Mouse (Mus musculus): ENCODE measurements around the gene Kcnk4. TPM values are rescaled to one million over a fixed set of nuclear protein-coding genes. Genes with fewer than 3 reads are reported as not detected.

Gene Kcnk4
- total RNA-seq, 2 experiments from 2014 or later, result 0.23 to 0.35 TPM

GRCm38 (mm10) chr19:6969291-6969664 is 35.0 kb upstream of the Kcnk4 start:
- no peak for DNase-seq (ENCODE audit: low spot score in 2 of 2)

DNA sequence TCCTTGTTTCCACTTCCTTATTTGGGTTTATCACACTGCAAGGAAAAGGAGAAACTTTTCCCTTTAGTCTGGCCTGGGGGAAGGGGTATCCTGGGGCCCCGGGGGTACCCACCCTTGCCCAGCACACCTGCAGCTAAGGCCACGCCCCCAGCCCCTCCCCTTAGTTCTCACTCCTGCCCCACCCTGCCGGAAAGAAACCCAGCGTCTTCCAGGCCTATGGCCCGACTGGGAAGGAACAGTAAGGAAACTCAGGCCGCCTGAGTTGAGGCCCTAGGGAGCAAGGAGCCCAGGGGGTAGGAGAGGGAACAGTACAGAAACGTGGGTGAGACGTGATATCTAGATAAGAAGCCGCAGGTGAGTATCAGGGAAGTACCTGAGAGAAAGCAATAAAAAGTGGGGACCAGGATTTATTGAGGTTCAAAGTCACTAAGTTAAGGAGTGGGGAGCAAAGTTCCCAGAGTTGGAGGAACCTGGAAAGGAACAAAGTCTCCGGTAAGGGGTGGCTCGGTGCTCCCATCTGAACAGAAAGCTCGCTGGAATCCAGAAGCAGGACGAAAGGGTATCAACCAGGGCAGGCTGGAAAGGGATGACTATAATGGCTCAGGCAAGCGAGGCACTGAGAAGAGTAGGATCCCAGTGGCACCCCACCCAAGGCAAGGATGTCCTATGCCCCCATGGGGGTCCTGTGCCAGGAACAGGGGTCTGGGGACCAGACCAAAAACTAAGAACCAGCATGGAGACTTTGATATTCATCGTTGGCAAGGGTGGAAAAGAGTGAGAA is 34.4 kb upstream of the Kcnk4 start:
- peak in 1 of 2 experiments; percentile 35 for DNase-seq (ENCODE audit: low spot score in 2 of 2)

DNA sequence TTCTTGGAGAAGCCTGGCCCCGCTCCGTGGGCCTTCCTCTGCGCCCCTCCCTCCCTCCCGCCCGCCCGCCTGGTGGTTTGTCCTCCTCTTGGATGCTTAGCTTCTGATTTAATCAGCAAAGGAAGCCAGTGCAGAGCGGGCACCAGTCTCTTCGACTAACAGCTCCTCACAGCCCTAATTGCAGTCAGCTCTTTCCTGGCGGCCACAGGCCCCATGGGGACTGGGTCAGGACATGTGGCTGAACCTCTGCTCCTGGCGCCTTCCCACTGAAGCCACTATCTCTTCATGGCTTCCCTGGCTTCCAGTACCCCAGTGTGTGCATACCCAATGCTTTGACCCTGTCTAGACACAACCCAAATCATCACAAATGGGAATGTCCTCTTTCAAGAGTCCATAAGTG is 22.1 kb upstream of the Kcnk4 start:
- DNase-seq (ENCODE audit: low spot score in 2 of 2), result no peak

DNA sequence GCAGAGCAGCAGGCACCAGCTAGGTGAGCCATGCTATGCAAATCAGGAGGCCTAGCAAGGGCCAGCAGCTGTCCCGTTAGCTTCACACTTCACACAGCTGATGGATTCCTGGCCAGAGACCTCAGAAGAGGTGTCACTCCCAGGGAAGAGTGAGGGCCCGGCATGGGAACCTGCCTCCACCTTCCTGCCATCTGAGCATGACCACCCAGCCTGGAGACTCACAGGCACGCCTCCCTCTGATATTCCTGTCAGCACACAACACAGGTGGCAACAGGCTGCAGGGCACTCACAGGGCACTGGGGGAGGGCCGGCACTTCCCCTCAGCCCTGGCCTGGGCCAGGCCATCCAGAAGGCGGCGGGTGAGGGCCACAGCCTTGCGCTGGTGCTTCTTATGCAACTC is 21.1 kb upstream of the Kcnk4 start:
- DNase-seq (ENCODE audit: low spot score in 2 of 2), result no peak

DNA sequence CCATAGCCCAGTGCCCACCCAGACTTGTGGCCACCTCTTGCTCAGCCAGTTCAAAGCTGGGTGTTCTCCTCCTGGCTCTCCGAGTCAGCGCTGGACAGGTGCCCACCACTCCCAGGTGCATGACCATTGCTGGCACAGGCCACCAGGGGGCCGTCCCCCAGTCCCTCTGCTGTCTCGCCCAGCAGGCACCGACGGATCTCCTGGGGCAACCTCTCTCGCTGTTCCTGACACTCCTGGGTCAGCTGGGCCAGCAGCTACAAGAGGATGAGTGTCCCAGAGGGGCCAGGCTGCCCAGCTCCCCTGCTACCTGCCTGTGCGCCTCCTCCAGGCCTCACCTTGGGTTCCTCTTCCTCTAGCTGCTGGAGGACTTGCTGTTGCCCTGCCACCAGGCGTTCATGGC is 19.7 kb upstream of the Kcnk4 start:
- DNase-seq (ENCODE audit: low spot score in 2 of 2), result peak in 1 of 2 experiments; percentile 57

DNA sequence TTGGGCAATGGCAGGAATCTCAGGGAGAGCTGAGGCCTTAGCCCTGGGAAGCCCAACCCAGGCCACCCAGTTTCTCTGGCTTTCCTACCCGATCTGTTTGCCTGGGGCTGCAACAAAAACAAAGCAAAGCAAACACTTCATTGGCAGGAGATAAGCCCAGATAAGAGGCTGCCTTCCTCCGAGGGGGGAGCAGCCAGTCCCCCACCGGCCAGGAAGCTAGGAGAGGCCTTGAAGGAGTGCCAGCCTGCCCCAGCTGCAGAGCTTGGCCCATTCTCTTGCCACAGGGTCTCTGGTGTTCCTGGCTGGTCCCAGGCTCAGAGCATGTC is 18.4 kb upstream of the Kcnk4 start:
- peak; percentile 56 to 58 for DNase-seq (ENCODE audit: low spot score in 2 of 2)

DNA sequence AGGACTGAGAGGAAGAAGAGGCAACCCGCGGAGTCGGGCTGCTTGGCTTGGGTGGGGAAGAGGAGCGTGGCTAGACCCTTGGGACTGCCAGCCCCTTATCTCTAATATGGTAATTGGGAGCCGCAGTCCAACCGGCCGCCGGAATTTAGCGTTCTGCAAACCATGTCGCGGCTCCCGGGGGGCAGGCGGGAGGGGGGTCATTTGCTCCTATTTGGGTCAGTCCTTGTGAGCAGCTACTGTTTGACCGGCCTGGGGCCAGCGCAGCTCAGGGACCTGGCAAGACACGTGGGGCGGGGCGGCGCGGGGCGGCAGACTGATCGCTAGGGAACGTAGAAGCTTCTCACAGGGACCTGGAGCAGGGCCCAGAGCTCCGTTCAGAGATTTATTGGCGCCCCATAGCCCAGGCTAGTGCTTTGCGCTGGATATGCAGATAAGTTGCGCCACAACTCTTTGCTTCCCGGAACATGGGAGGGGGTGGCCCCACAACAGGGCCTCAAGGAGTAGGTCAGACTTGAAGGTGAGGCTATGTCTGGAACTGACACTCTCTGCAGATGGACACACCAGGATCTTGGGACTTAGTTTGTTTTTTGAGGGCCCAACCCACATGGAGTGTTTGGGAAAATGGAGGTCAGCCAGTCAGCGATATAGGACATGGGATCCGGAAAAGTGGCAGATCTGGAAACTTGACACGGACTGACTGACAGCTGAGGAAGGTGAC is 17.8 kb upstream of the Kcnk4 start:
- DNase-seq (ENCODE audit: low spot score in 2 of 2), result peak; percentile 78 to 83

DNA sequence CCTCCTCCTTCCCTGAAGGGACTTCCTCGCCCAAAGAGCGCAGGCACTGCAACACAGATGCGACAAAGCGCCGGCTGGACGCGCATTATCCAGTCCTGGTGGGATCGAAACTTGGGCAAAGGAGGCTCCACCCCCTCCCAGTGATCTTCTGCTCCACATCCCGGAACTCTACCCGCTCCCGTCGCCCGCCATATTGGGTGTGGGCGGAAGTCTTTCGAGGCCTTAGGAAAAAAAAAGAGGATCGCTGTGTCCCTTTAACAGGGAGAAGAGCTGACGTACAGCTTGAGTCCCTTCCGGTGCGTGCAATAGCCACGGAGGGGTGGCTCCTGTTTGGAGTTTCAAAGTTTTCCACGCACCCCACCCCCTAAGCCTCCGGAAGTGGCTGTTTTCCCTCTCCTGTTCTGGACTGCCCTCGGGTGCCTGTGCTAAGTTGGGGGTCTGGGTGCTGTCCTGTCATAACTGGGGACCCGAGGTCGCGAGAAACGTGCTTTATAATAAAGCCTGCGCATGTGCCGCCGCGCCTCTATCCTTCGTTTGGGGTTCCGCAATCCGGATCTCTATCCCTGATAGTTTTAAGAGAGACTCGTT is 17.2 kb upstream of the Kcnk4 start:
- DNase-seq (ENCODE audit: low spot score in 2 of 2), result peak; percentile 87 to 90

- DNase-seq (ENCODE audit: low spot score in 2 of 2), result peak; percentile 44 to 62
These were observed 16.4 kb upstream of the Kcnk4 start for GRCm38 (mm10) chr19:6950613-6951153.

GRCm38 (mm10) chr19:6949951-6950350 is 15.6 kb upstream of the Kcnk4 start:
- DNase-seq (ENCODE audit: low spot score in 2 of 2), result peak in 1 of 2 experiments; percentile 19

DNA sequence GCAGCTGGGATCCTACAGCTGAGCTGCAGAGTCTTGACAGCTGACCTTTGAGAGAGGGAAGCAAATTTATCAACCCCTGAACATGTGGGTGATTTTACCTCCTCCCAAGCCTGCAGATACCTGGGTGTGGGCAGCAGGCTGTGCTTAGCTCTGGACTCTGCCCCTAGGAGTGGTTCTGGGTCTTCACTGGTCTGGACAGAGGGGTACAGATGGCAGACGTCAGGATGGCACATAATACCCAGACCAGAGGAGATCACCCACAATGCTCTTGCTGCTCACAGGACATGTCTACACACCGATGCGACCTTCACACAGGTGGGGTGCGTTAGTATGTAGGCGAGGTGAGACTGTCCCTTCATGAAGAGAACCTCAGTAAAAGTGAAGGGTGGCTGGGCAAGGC is 15.2 kb upstream of the Kcnk4 start:
- DNase-seq (ENCODE audit: low spot score in 2 of 2), result no peak

DNA sequence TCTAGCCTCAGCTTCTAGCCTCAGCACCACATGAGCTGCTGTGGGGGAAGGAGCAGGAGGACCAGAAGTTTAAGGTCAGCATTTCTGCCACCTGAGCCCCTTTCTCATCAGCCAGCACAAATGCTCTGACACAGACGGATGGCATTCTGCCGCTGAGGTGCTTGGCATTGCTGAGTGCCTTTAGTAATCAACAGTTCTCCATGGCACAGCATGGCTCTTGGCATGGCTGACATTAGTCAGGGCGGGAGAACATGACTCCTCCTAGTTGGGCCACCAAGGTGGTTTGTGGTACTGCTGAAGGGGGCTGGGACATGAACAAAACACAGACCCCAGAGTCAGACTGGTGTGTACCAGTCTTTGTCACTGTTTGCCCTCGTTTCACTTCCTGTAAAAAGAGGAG is 13.9 kb upstream of the Kcnk4 start:
- no peak for DNase-seq (ENCODE audit: low spot score in 2 of 2)

DNA sequence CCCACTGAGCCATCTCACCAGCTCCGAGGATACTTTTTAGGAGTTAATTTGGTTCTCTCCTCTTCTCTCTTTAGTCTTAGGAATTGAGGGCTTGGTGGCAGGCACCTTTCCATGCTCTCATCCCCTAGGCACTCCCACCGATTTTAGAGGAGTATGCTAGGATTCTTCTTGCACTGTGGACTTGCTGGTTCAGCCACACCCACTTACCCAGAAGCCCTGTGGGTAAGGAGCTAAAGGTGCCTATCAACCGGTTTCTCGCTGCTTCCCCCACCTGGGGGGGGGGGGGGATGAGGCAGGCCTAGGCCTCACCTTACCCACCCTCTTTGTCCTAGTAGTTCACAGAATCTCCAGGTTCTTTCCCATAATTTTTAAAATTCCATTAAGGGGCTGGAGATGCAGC is 13.4 kb upstream of the Kcnk4 start:
- DNase-seq (ENCODE audit: low spot score in 2 of 2), result no peak

DNA sequence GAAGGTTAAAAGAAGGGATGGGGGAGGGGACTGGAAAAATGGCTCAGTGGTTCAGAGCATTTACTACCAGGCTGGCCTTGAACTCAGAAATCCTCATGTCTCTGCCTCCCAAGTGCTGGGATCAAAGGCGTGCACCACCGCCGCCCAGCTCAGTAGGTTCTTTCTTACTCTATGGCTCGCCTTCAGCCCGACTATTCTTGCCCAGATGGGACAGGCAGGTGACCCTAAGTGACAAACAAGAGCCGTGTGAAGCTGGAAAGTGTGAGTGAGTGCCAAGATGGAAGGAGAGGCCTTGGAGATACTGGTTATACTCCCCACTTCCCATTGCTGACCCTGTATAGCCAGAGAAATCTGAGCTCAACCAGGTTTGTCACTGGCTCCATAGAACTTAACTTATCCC is 9.4 kb upstream of the Kcnk4 start:
- DNase-seq (ENCODE audit: low spot score in 2 of 2), result no peak

DNA sequence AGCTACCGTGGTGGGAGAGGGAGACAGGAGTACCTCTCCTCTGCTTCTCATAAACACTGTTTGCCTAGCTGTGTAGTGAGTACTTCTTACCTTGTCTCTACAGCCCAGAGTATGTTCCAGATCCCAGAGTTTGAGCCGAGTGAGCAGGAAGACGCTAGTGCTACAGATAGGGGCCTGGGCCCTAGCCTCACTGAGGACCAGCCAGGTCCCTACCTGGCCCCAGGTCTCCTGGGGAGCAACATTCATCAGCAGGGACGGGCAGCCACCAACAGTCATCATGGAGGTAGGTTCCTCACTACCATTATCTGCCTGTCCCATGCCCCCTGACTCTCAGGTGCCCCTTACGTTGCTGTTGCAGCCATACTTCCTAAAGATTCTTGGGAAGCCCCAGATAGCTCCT is 8.4 kb upstream of the Kcnk4 start:
- no peak for DNase-seq (ENCODE audit: low spot score in 2 of 2)

DNA sequence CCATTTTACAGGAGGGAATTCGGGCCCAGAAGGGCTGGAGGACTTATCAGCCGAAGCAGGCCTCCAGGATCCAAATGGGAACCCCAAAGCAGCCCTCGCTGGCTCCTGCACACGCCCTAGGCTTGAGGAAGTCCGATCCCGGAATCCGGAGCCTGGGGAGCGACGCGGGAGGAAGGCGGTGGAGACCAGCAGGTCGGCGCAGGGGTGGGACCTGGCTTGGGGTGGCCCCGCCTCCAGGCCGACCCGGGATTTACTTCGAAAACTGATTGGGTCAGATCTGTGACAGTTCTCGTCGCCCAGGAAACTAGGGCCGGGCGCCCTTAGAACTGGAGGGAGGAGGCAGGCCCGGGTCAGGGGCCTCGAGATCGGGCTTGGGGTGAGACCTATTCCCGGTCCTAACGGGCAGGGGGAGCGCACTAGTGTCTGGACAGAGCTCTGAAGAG is 8.0 kb upstream of the Kcnk4 start, which contains the start of gene Gpr137:
Gene Gpr137, minus strand, starts transcription at position 232 of the 443 bp plus-strand sequence.
- DNase-seq (ENCODE audit: low spot score in 2 of 2), result peak; percentile 88 to 89

DNA sequence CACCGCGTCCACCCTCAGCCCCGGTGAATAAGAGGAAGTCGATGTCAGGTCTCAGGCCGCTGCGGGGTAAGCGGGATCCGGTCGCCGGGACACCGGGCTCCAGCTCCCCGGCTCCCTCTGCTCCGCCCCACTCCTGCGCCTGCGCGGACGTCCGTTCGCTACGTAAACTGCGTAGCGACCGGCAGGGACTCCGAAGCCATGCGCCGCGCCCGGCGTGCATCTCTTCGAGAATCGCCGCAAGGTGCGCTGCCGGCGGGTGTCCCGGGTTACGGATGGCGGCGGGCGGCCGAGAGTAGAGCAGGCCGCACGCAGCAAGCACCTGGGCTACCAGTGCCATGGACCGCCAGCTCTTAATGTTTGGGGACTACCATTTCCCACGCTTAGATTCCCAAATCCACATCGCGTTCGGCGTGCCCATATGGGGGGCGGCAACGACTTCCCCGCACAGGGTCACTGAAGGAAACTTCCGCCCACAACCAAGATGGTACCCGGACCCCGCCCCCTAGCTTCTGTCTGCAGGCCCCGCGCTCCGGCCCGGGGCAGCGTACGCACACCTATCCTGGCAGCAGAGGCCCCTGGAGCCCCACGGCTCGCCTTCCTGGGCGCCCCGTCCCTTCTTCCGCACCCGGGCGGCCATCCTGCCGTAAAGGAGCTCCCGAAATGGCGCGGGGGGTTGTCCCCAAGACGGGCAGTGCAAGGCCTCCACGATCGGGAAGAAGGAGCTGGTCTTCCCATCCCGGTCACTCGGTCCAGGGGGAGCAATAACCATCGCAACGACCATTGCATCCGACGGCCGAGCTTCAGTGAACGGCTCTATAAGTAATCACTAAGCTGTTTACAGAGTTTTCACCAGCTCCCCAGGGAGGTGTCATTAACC is 7.3 kb upstream of the Kcnk4 start, which contains the start of gene Bad:
Gene Bad, plus strand, starts transcription at position 490 of the 877 bp plus-strand sequence.
- DNase-seq (ENCODE audit: low spot score in 2 of 2), result peak; percentile 96

- no peak for DNase-seq (ENCODE audit: low spot score in 2 of 2)
These were observed 6.4 kb upstream of the Kcnk4 start for GRCm38 (mm10) chr19:6940396-6941351.

DNA sequence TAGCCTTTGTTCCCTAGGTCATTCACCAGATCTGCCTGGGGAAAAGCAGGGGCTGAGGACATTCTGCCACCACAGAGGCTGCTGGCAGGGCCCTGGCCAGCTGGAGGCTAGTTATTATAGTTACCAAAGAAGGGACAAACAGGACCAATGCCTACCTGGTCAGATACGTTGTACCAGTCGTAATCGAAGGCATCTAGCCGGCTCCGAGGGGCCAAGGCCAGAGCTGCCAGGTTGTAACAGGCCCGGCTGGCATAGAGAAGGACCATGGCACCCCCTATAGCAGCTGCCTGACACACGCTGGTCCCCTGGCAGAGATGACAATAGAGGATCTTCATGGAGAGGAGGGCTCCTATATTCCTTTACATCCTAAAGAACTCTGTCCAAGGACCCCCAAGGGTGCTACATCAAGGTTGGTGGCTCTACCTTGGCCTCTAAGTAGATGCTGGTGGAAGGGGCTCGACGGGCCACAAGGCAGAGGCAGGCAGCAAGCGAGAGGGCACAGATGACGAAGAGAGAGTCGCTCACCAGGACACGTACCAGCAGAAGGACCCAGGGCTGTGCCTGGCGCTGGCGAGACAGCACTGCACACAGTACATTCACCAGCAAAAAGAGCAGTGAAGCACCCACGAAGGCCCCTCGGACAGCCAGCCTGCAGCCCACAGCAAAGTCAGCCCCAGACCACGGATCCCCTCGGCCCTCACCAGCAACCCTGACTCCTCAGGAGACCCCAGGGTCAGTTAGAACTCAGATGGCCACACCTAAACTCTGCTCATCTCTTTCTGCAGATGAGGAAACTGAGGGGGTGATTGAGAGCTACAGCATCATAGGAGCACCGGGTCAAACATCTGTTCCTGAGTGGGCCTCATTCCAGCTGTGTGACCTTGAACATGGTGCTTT is 5.0 kb upstream of the Kcnk4 start:
- DNase-seq (ENCODE audit: low spot score in 2 of 2), result no peak
